Comparison of ENCODE assay signal across 13 mouse cellular contexts in genomic region chr8:86730860-86731259, GRCm38 (mm10).
"Had no signal": no experiment of that assay in that cellular context is flagged by ENCODE, and none has a peak within 500 bp of the region (broad histone marks: within the 10 kb centered on the region; RNA-seq: fewer than 3 reads in every experiment).

No protein-coding gene starts in this region.

- DNase-seq: kidney, adult 11 months; kidney, postnatal 14 days; lung, postnatal 36 days; right cerebral cortex, adult 18-20 months; spleen, adult 18-20 months; thymus, adult 18-20 months; thymus, postnatal 36 days had no signal

- H3K27ac ChIP-seq: limb, embryonic 10.5 days; liver, embryonic 12.5 days; lung, embryonic 15.5 days; midbrain, embryonic 13.5 days; neural tube, embryonic 15.5 days had no signal

- H3K36me3 ChIP-seq: neural tube, embryonic 15.5 days had no signal

- H3K27me3 ChIP-seq: liver, embryonic 12.5 days; lung, embryonic 15.5 days; midbrain, embryonic 13.5 days; neural tube, embryonic 15.5 days had no signal

- H3K4me3 ChIP-seq: limb, embryonic 10.5 days; liver, embryonic 12.5 days; lung, embryonic 15.5 days; midbrain, embryonic 13.5 days; myocyte; neural tube, embryonic 15.5 days had no signal
